Mouse (Mus musculus) heart, postnatal 0 days (tissue): ENCODE measurements around the gene Slc27a2. TPM values are rescaled to one million over a fixed set of nuclear protein-coding genes. Genes with fewer than 3 reads are reported as not detected.

Experiments used
- ATAC-seq: fragments of 200-750 bp; cut with Nextera tagmentation; 2 replicates; pipeline ENCODE4 v1.8.0; 2017; ENCODE audit warnings: low read depth, moderate number of reproducible peaks, moderate library complexity; ENCODE audit not compliant: insufficient read depth
- DNase-seq: peaks from one replicate; pipeline ENCODE4 v3.0.0-alpha.2; 2016; ENCODE audit warnings: low spot score
- H3K27ac ChIP-seq: fragments of 300-500 bp; sonication (generic); 2 replicates; pipeline ENCODE4 v1.5.1; 2014; ENCODE audit warnings: low read depth, mild to moderate bottlenecking
- H3K27me3 ChIP-seq: fragments of 300-500 bp; sonication (generic); 2 replicates; pipeline ENCODE4 v1.6.1; 2014; ENCODE audit warnings: low read length, mixed read lengths; ENCODE audit not compliant: control insufficient read depth, insufficient read depth
- H3K36me3 ChIP-seq: fragments of 300-500 bp; sonication (generic); replicated peaks from 2 replicates; pipeline ENCODE4 v1.6.1; 2014; ENCODE audit warnings: low read length, mixed read lengths; ENCODE audit not compliant: control insufficient read depth, insufficient read depth
- H3K4me1 ChIP-seq: fragments of 300-500 bp; sonication (generic); 2 replicates; pipeline ENCODE4 v1.6.1; 2014; ENCODE audit warnings: antibody characterized with exemption; ENCODE audit not compliant: control insufficient read depth, insufficient read depth
- H3K4me2 ChIP-seq: fragments of 300-500 bp; sonication (generic); 2 replicates; pipeline ENCODE4 v1.6.1; 2014; ENCODE audit warnings: low read depth, mild to moderate bottlenecking, low read length, moderate library complexity
- H3K4me3 ChIP-seq: fragments of 300-500 bp; sonication (generic); 2 replicates; pipeline ENCODE4 v1.5.1; 2014; ENCODE audit warnings: low read depth, low read length
- H3K9ac ChIP-seq: fragments of 300-500 bp; sonication (generic); replicated peaks from 2 replicates; pipeline ENCODE4 v1.6.1; 2014; ENCODE audit warnings: low read depth, low read length, mixed read lengths
- H3K9me3 ChIP-seq: fragments of 300-500 bp; sonication (generic); replicated peaks from 2 replicates; pipeline ENCODE4 v1.6.1; 2016; ENCODE audit warnings: low read length; ENCODE audit not compliant: control insufficient read depth
- CTCF ChIP-seq: IDR thresholded peaks from 2 replicates; pipeline ENCODE4 v1.5.1; 2016; ENCODE audit warnings: antibody characterized with exemption, control low read depth, low read depth
- EP300 ChIP-seq: IDR thresholded peaks from 2 replicates; pipeline ENCODE4 v1.6.1; 2016; ENCODE audit warnings: antibody characterized with exemption, low read depth
- WGBS: fragments of 180-500 bp; shearing (Covaris S2); extraction: QIAGEN DNeasy Blood & Tissue Kit; methylation state at CpG from one replicate; pipeline ENCODE4 v1.1.7; 2014; 5-methylcytosine and 5-hydroxymethylcytosine counted together
- polyA plus RNA-seq: library from polyadenylated mRNA; unstranded; fragments of >200 nt; fragmentation: Nextera tagmentation; extraction: Ambion mirVana; gene quantifications from 2 replicates; pipeline ENCODE4 v1.2.1, GENCODE M21; 2015
- total RNA-seq: library from RNA; depleted of rRNA; stranded (reverse); fragments of >200 nt; gene quantifications from 2 replicates; pipeline ENCODE4 v1.2.3, GENCODE M21; 2014; ENCODE audit warnings: low replicate concordance

Slc27a2 gene
- total and polyA plus RNA-seq, 2 experiments from 2014 or later, result 0.14 TPM; not detected in 1

GRCm38 (mm10) chr2:126545297-126545696, 6.9 kb upstream of the Slc27a2 start:
- DNase-seq, result no peak
- TF ChIP-seq CTCF (no peak), EP300 (no peak)
- Histone ChIP-seq H3K36me3 (no peaks in the 10 kb centered on the region), H3K27ac (no peak overlapping the region), H3K4me1 (peaks cover 4% of the 10 kb centered on the region; the same call in 1 of the 2 replicates), H3K9me3 (no peaks in the 10 kb centered on the region), H3K9ac (no peak overlapping the region), H3K4me3 (no peak overlapping the region), H3K27me3 (no peaks in the 10 kb centered on the region; the same call in 1 of the 2 replicates), H3K4me2 (no peak overlapping the region)
- 66% methylated on average over 5 of the region's 5 CpGs for WGBS
- no peak for ATAC-seq

DNA sequence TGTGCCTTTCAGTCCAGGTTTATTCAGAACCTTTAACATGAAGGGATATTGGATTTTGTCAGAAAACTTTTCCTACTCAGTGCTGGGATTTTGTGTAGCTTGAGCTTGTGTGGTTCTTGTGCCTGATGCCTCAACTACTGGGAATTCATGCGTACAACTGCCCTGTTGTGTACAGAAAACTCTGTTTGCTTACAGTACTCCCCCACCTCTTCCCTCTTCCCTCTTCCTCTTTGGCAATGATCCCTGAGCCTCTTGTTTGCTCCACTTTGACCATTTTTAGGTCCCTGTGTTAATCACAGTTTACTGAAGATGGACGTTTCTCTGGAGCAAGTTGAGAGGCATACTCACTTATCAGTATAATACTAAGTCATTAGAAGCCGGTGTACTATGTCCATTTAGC, 5.8 kb upstream of the Slc27a2 start:
- Histone ChIP-seq H3K4me3 (no peak overlapping the region), H3K27me3 (peaks cover 7% of the 10 kb centered on the region), H3K9me3 (no peaks in the 10 kb centered on the region), H3K36me3 (no peaks in the 10 kb centered on the region), H3K4me1 (no peaks in the 10 kb centered on the region), H3K4me2 (no peak overlapping the region), H3K9ac (no peak overlapping the region), H3K27ac (no peak overlapping the region)
- TF ChIP-seq EP300 (no peak), CTCF (no peak)
- no peak for ATAC-seq
- 73% methylated on average over 3 of the region's 3 CpGs for WGBS
- DNase-seq, result no peak

- Histone ChIP-seq H3K27ac (no peak overlapping the region), H3K4me3 (no peak overlapping the region), H3K9me3 (no peaks in the 10 kb centered on the region), H3K9ac (no peak overlapping the region), H3K27me3 (peaks cover 38% of the 10 kb centered on the region), H3K4me2 (no peak overlapping the region), H3K4me1 (peaks cover 11% of the 10 kb centered on the region), H3K36me3 (no peaks in the 10 kb centered on the region)
- TF ChIP-seq EP300 (no peak), CTCF (no peak)
- no peak for DNase-seq
- WGBS, result 72% methylated on average over 7 of the region's 7 CpGs
- no peak for ATAC-seq
Observed at GRCm38 (mm10) chr2:126549681-126550080, 2.5 kb upstream of the Slc27a2 start.

- Histone ChIP-seq H3K9me3 (no peaks in the 10 kb centered on the region), H3K27ac (no peak overlapping the region), H3K4me2 (no peak overlapping the region), H3K27me3 (peaks cover 38% of the 10 kb centered on the region), H3K4me3 (no peak overlapping the region), H3K9ac (no peak overlapping the region), H3K4me1 (peaks cover 11% of the 10 kb centered on the region), H3K36me3 (no peaks in the 10 kb centered on the region)
- no peak for ATAC-seq
- WGBS, result 76% methylated on average over 8 of the region's 8 CpGs
- DNase-seq, result no peak
- TF ChIP-seq EP300, result no peak
- no peak for TF ChIP-seq CTCF
Observed at GRCm38 (mm10) chr2:126551244-126551890, 840 bp upstream of the Slc27a2 start.

DNA sequence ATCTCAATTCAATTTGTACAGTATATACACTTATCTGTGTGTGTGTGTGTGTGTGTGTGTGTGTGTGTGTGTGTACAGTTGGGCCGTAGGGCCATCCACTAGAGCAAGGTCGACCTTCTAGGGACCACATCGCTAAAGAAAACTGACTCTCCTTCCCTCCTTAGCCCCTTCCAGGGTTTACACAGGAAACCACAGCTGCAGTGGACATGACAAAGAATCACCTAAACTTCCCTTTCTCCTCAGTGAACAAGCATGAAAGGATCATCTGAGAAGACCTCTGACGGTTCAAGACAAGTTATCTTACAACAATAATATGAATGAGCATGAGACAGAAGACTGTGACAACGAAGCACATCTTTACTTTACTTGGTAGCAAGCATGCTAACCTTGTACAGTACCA, 311 bp upstream of the Slc27a2 start:
- Histone ChIP-seq H3K4me2 (no peak overlapping the region), H3K9me3 (no peaks in the 10 kb centered on the region), H3K4me1 (peaks cover 11% of the 10 kb centered on the region), H3K9ac (no peak overlapping the region), H3K36me3 (no peaks in the 10 kb centered on the region), H3K4me3 (no peak overlapping the region), H3K27ac (no peak overlapping the region), H3K27me3 (peaks cover 38% of the 10 kb centered on the region)
- WGBS, result 30% methylated on average over 5 of the region's 5 CpGs
- DNase-seq (no peak), ATAC-seq (no peak)
- TF ChIP-seq EP300, result no peak
- no peak for TF ChIP-seq CTCF

GRCm38 (mm10) chr2:126553291-126553639, 1.1 kb downstream of the Slc27a2 start:
- Histone ChIP-seq H3K27me3 (peaks cover 38% of the 10 kb centered on the region), H3K9me3 (no peaks in the 10 kb centered on the region), H3K36me3 (no peaks in the 10 kb centered on the region), H3K27ac (no peak overlapping the region), H3K4me1 (peaks cover 11% of the 10 kb centered on the region), H3K4me3 (peak overlapping the region; percentile 61), H3K4me2 (peak overlapping the region; percentile 87), H3K9ac (peak overlapping the region; percentile 46; the same call in 1 of the 2 replicates)
- DNase-seq (no peak), ATAC-seq (no peak)
- TF ChIP-seq CTCF, result no peak
- no peak for TF ChIP-seq EP300
- WGBS, result 6% methylated on average over 24 of the region's 26 CpGs
